Mouse (Mus musculus): ENCODE results near the gene Ptprr.

Ptprr gene

DNA sequence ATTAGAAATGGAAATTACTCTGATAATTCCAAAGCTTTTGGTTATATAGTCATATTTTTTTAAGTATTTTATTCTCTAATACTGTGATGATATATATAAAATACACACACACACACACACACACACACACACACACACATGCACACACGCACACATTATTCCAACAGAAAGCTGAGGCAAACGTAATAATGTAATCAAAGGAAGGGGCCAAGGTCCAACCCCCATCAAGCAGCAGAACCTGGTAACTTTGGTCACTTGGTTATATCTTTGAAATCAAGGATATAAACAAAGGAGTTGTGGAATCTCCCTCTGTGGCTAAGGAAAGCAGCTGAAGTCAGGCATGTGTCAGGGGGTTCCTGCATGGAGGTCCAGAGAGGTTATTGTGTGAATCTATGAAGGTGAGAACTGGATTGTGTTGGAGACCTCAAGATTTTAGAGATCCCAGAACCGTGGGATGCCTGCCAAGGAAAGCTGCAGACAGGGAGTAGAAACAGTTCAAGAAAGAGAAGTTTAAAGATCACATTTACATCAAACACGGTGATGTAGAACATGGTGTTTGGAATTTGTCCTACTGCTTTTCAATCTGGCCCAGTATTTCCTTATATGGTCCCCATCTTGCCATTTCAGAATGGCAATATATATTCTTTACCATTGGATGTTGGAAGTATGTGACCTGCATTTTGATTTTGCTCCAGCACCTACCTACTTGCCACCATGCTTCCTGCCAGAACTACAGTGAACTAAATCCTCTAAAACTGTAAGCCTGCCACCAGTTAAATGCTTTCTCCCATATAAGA is 98.1 kb downstream of the Ptprr start:
- no peak for DNase-seq (ENCODE audit: low read depth, low spot score)

DNA sequence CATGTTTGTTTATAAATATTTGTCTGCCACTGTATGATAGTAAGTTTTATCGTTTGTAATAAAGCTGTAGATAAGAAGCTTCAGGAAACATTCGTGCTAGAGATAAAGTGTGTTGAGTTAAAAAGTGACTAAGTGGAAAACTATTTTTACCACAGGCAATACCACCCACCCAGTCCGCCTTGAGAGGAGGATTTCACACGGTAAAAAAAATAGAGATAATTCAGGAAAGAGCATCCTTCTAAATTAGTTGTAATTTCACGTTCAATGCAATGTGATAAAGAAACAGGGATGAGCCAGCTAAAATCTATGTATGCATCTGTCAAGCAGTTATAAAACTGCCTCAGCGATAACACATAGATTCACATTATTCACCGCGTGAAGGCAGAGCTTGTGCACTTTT is 99.0 kb downstream of the Ptprr start:
- DNase-seq (ENCODE audit: low read depth, low spot score), result no peak

DNA sequence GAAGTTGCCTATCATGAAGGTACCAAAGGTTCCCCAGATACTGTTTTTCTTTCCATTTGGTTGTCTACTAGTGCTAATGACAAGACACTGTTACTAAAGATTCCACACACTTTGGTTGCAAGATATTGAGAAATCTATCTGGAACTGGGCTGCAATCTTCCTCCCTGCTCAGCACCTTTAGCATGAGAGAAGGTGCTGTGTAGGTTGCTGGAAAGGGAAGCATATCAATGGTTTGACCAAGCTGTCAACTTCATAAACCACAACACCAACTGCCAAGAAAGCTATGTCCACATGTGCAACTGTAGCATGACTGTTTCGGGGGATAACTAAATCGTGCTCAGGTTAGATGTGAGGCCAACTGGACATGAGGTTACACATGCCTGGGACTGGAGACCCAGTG is 103.5 kb downstream of the Ptprr start:
- no peak for DNase-seq (ENCODE audit: low read depth, low spot score)

DNA sequence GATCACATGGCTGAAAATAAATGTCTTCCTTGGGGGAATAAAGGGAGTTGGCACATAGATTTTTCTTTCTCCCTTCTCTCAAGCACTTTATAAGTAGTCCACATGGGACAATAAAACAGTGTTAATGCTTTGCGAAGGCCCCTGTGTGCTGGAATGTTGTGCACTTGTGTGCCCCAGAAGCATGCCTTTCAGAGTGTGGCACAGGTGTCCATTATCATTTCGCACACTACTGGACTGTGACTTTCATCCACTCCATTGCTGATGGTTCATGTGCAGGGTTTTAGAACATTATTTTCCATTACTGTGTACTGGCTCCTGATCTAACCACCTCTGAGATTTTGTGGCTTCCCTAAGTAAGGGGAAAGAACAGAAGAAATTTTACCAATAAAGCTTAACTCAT is 105.8 kb downstream of the Ptprr start:
- no peak for DNase-seq (ENCODE audit: low read depth, low spot score)

DNA sequence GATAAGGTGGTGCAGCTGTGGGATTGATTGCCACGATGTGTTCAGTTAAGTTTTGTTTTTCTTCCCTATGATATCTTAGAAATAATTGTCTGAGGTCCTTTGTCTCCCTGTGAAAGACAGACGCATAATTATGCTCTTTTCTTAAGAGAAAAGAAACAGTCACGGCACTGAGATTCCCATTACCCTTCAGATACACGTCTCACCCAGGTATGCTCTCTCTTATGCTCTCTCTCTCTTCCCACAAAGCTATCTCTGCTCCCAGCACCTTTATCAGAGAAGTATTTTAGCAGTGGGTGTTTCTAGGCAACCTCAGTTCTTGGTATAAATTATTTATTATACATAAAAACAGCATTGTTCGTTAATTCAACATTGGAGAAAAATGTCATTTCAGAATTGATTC is 107.4 kb downstream of the Ptprr start:
- no peak for DNase-seq (ENCODE audit: low read depth, low spot score)

DNA sequence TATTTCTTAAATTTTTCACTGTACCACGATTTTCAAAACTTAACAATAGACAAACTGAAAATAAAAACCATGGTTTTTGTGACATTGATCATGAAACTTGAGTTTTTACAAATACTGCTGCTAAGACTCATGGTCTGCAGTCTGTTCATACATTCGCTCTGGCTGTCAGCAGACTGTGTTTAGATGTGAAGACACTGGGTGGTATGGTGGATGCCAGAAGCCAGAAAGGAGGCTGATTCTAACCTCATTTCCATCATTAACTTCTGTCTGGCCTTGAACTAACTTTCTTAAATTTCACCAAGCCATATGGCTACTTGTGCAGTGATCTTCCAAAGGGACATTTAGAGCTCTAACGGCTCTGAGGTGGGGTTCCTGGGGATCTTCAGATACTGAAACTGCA is 112.4 kb downstream of the Ptprr start:
- DNase-seq (ENCODE audit: low read depth, low spot score), result no peak

DNA sequence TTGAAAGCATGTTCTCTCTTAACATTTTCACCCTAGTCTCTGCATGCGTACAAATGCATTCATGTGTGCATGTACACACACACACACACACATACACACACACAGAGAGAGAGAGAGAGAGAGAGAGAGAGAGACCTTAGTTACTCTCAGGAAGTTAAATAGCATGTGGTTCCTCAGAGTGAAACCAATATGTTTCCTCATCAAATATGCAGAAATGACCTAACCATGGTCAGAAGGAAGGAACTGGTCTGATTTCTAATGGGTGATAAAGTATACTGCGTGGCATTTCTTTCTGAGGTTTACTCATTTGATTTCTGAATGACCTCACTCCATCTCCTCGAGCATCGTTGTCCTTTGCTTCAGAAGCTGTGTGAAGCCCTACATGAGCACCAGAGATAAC is 113.2 kb downstream of the Ptprr start:
- no peak for DNase-seq (ENCODE audit: low read depth, low spot score)

DNA sequence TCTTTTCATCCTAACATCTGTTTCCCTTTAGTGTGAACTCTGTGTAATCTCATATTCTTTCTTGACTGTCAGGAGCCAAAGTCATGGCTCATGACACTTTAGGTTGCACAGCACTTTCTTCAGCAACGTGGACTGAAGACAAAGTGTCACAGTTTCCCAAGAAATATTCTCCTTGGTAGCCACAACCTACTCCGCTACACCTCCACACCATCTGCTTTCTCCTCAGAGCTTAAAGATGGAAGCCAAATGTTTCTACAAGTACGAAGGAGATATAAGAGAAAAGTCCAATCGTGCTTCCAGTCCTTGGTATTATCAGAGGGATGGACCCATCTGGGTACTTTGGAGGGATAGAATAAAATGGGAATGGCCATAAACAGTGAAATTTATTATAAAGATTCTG is 114.2 kb downstream of the Ptprr start:
- no peak for DNase-seq (ENCODE audit: low read depth, low spot score)

DNA sequence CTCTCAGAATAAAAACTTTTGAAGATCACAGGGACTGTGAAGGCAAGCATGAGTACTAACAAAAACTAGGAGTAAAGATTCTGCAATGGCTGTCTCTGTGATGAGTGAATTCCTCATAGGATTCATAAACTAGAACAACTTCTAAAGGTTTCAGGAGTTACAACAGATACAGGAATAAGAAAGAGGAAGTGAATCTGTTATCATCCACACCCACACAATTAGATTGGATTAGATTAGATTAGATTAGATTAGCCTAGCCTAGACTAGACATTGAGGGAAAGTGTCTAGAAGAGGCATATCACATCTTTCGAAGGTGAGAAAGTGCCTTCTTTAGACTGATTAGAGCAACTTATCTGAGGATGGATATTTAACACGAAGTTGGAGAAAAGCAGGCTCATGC is 117.2 kb downstream of the Ptprr start:
- no peak for DNase-seq (ENCODE audit: low read depth, low spot score)

DNA sequence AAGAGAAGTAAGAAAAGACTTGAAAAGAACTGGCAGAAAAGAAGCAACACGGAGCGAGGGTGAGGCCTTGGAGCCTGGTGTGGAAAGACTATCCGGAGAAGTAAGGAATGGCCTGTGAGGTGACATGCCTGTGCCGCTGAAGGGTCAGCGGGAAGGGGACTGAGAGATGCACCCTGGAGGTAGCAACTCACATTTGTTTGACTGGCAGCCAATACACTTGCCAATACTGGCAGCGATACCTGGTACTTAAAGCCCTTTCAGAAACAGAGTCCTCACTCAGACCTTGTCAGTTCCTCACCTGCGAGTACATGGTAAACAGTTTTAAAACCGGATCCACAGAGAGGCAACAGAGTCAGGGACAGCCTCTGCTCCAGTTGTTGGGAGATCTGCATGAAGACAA is 122.2 kb downstream of the Ptprr start:
- no peak for DNase-seq (ENCODE audit: low read depth, low spot score)

DNA sequence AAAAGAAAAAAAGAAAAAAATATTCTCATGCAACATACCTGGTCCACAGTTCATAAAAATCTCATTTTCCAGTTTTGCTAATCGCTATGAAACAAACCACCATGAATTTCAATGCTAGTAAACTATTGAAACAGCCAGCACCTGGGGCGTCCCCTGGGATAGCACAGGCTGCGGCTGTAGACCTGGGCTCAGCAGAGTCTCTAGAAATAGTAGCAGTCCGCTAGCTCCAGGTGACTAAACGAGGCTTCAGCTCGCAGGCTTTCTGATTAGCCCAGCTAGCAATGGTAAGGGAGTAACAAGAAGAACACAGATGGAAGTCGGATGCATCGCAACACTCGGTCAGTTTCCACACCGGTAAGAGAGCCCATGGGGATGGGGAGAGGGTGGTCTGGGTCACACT is 125.7 kb downstream of the Ptprr start:
- DNase-seq (ENCODE audit: low read depth, low spot score), result no peak

DNA sequence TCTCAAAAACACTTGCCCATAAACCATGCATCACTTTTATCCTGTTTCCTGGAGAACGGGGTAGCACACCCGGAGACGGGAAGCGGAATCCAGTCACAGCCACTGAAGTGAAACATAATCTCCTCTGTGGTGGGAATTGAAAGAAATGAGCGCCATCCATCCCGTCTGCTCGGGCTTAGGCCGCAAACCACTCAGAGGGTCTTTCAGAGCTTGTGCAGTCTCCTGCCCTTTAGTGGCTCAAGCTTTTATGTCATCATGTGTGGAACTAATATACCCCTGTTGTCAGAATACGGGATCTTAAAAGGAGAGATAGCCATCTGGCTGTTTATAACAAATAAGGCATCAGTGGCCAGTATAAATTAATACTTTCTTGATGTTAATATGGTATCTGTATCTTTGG is 128.1 kb downstream of the Ptprr start:
- DNase-seq (ENCODE audit: low read depth, low spot score), result no peak

DNA sequence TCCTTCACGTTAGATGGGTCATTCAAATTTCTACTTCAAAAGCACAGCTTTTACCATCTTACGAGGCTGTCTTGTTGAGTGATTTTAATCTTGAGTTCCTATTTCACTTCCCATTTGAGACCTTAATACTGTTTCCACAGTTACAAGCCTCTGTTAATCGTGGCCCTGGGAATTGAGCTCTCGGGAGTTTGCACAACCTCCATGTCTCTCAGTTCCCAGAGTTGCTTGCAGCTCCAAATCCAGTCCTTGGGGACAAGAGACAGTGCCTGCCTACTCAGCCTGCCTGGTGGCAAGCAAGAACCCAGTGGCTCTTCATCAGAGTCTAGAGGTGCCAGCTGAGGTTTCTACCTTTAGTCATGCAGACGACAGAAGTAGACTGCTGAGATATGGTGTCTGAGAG is 136.7 kb downstream of the Ptprr start:
- DNase-seq (ENCODE audit: low read depth, low spot score), result no peak

DNA sequence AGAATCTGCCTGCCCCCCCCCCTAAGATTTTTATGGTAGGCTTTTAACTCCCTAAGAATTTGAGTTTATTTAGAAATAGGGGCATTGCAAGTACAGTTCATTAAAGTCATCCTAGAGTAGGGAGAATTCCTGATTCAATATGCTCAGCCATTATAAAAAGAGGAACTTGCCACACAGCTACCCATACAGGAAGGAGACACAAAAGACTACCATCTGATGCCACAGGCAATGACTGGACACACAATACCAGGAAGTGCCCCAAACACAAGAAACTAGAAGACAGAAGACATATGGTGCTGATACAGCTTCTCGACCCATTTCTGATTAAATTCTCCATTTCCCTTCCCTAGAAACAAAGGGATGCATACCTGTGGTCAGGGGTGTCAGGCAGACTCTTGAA is 138.7 kb downstream of the Ptprr start:
- DNase-seq (ENCODE audit: low read depth, low spot score), result no peak

DNA sequence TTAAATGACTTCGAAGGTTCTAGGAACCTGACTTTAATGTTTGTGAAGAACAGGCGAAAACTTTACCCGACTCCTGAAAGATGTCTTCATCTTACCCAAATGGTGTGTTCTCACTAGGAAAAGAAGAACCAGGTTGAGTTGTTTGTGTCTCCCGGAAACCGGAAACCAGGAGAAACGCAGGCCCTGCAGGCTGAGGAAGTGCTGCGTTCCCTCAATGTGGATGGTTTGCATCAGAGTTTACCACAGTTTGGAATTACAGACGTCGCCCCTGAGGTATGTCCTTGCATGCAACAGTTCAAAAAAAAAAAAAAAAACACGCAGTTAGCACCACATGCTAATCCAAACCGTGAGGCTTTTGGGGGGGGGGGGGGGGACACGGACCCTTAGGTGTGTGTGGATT is 144.3 kb downstream of the Ptprr start:
- DNase-seq (ENCODE audit: low read depth, low spot score), result no peak

DNA sequence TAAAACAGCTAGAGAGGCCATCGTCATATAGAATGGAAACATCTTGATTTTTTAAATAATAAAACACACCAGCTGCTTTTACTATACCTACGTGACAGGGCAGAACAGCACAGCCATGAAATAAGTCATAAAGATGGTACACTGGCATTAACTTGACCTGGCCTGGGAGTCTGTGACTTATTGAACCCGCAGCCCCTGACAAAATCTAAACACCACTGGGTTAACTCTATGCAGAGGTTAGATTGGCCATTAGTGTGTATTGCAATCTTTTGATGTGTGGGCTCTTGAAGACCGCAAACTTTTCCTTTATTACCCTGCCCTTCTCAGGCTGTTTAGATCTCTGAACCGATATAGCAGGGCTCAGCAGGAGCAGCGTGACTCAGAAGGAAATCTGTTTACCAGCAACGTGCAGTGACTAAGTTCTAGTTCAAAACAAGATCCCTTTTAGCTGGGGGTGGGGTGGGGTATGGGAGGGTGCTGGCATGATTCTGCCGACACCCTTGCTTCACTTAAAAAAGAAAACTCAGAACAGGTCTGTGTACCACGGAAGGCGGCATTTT is 157.4 kb downstream of the Ptprr start:
- no peak for DNase-seq (ENCODE audit: low read depth, low spot score)

DNA sequence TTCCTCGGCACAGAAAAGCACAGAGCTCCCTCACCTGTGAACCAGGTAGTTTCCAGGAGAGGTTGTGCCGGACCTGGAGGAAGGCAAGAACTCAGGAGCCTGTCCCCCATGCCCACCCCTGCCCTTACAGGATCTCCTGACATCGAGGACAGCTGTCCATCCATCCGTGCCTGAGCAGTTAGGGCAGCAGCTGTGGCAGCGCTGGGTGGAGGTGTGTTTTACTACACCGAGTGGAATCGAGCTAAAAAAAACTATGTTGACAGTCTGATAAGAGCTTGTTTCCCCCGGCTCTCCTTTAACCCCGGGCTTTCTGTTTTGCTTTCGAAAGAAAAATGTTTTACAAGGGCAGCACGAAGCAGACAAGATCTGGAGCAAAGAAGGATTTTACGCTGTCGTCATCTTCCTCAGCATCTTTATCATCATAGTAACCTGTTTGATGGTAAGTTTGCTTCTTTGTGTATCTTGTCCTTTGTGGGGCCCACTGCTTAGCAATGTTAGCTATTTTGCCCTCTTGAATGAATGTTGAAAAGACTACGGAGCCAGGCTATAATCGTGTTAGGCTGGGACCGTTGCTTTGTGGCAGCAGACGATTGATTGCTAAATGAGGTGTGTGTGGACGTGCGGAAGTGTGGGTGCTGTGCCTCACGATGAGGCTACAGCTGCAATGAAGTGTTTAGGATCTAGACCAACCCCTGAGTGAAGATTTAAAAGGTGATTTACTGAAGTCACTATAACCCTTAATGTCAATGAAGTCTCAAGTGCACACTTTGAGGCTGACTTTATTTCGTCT is 159.6 kb downstream of the Ptprr start:
- DNase-seq (ENCODE audit: low read depth, low spot score), result no peak

DNA sequence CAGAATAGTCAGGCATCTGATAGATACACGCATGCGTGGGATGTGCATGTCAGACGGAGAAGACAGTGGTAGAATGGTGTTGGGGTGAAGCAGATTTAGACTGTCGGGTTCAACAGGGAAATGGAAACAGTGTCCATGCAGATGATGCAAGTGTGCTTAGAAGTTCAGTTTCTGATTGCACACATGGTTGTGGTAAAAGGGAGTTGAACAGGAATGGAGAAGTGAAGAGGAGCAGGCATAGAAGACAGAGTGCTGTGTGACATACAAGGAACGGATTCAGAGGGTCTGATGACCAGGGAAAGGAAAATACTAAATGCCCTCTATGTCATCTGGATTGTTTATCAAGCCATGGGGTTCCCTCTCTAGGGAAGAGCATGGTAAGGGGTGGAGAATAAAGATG is 163.2 kb downstream of the Ptprr start:
- DNase-seq (ENCODE audit: low read depth, low spot score), result no peak

DNA sequence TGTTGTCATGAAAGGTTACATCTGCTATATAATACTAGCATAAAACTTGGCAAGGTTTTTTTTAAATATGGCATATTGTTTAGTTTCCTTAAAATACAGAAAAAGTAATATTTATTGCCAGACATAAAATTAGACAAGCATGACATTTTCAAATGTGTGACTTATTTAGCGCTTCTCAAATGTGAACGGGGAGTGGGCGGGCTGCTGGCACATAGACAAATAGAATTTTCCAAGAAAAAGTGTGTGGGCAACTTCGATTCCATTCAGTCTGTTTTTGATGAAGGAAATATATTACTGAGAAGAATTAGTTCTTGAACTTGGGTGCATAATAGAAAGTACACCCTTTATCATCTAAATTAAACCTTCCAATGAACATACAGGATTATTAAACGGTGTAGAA is 164.2 kb downstream of the Ptprr start:
- DNase-seq (ENCODE audit: low read depth, low spot score), result no peak

DNA sequence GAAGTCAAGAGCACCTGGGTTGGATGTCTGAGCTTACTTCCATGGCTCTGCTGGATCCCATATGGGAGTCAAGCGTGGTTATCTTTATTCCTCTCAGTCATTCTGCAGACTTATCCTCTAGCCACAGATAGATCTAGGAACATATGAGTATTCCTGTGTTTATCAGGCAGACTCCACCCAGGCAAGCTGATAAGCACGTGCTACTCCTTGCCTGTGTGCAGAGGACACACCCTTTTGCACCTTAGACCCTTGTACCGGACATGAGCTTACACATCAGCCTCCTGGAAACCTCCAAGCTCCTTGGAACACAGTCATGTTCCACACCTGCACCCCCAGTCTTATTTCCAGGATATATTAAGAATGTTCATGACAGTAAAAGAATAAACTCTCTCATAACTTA is 165.2 kb downstream of the Ptprr start:
- DNase-seq (ENCODE audit: low read depth, low spot score), result no peak

DNA sequence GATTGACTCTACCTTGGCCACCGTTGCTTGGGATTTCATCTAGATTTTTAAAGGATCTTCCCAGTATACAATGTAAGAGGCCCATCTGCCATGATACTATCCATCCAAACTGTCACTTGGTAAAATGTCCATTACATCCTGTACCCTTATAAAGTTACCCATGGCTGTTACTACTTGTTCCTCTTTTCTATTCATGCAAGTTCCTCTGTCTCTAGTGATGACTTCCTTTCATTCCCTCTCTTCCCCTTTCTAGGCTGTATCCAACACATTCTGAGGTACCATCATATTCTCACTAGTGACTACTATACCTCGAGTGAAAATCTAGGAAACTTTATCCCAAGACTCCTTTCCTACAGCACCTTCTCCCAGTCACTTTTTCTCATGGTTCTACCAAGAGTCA is 173.7 kb downstream of the Ptprr start:
- no peak for DNase-seq (ENCODE audit: low read depth, low spot score)

DNA sequence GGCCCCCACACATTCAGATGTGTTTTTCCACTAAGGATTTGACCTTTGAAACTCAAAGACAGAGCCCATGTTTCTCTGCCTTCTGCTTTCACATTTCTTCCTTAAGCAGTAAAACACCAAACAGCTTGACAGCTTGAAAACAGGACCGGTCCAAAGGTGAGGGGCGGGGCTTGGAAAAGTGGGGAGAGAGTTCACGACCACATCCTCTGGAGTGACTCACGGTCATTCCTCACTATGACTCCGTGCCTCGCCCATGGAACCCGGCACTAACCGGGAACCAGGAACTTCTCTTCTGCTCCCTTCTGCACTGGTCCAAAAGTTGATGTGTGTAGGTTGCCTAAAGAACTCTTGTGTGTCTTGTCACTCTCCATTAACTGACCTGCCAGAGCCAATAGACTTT is 174.3 kb downstream of the Ptprr start:
- DNase-seq (ENCODE audit: low read depth, low spot score), result no peak

DNA sequence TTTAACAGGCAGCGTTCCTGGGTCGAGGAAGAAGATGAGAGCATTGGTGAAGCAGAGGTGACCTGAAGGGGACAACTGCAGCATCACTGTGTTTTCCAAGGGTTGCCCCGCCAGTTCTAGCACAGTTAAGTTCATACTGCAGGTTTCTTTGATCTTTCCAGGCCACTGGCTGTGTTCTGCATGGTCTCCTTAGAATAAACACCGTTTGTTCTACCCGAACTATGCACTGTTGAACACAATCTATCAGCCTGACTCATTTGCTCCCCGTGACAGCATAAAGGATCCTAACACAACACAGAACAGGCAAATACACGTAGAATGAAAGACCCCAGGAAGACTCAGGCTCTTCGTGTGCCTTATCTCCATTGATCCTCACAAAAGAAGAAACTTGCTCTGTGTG is 176.4 kb downstream of the Ptprr start:
- no peak for DNase-seq (ENCODE audit: low read depth, low spot score)
